Comparison of ENCODE assay signal across 27 mouse cellular contexts in the genomic region with DNA sequence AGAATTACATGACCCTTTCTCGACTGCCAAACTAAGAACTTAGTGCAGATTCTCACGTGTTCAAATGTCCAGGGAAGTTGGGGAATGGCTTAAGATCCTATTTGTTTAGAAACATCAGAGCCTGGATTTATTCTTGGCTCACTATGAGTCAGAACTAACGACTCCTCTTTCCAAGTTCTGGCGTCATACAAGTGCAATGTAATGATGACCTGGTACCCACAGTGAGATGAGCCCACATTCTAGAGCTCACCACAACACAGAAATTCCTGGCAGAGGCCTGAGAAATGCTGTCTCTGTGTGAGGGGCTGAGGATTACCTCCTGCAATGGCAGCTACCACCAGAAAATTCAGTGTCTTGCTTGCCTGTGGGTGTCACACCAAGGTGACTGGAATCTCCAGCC.
"Had no signal": no experiment of that assay in that cellular context is flagged by ENCODE, and none has a peak within 500 bp of the region (broad histone marks: within the 10 kb centered on the region; RNA-seq: fewer than 3 reads in every experiment).

No protein-coding gene starts in this region.

- H3K27ac ChIP-seq: gastrocnemius, adult 2 months; heart, embryonic 10.5 days; hindbrain, embryonic 10.5 days; hindbrain, embryonic 12.5 days; hindbrain, embryonic 14.5 days; intestine, embryonic 15.5 days; kidney, postnatal 0 days; limb, embryonic 10.5 days; limb, embryonic 12.5 days; liver, embryonic 13.5 days; liver, embryonic 15.5 days had no signal

- H3K9ac ChIP-seq: heart, embryonic 12.5 days; hindbrain, embryonic 12.5 days; hindbrain, embryonic 14.5 days; intestine, embryonic 15.5 days; limb, embryonic 12.5 days; liver, embryonic 13.5 days; liver, embryonic 15.5 days had no signal

- ATAC-seq: hindbrain, embryonic 16.5 days; inflammation-experienced regulatory T-cells, adult 6 months; intestine, embryonic 15.5 days had no signal

- H3K4me3 ChIP-seq: gastrocnemius, adult 2 months; heart, embryonic 10.5 days; heart, embryonic 12.5 days; hindbrain, embryonic 10.5 days; hindbrain, embryonic 12.5 days; intestine, embryonic 15.5 days; limb, embryonic 10.5 days; limb, embryonic 12.5 days; liver, embryonic 13.5 days; liver, embryonic 15.5 days had no signal

- H3K4me1 ChIP-seq: heart, embryonic 10.5 days; heart, embryonic 12.5 days; hindbrain, embryonic 10.5 days; hindbrain, embryonic 12.5 days; intestine, embryonic 15.5 days; limb, embryonic 12.5 days had no signal

- H3K27me3 ChIP-seq: heart, embryonic 12.5 days; hindbrain, embryonic 12.5 days; intestine, embryonic 15.5 days; limb, embryonic 12.5 days had no signal

- DNase-seq: gastrocnemius, adult 2 months; gastrocnemius, postnatal 10 days; gastrocnemius, postnatal 25 days; heart, adult 18-20 months; heart, postnatal 10 days; heart, postnatal 4 days; kidney, adult 11 months; kidney, adult 8-10 months; kidney, postnatal 14 days; kidney, postnatal 36 days; layer of hippocampus, adult 9-11 months; layer of hippocampus, postnatal 36 days; liver; liver, embryonic 13.5 days had no signal

- H3K9me3 ChIP-seq: heart, embryonic 10.5 days; heart, embryonic 12.5 days; hindbrain, embryonic 10.5 days; hindbrain, embryonic 12.5 days; intestine, embryonic 15.5 days; limb, embryonic 10.5 days; limb, embryonic 12.5 days; liver, embryonic 13.5 days; liver, embryonic 15.5 days had no signal

- H3K4me2 ChIP-seq: heart, embryonic 12.5 days; hindbrain, embryonic 12.5 days; hindbrain, embryonic 14.5 days; intestine, embryonic 15.5 days; limb, embryonic 12.5 days; liver, embryonic 11.5 days; liver, embryonic 13.5 days; liver, embryonic 15.5 days had no signal

- H3K36me3 ChIP-seq: heart, embryonic 10.5 days; heart, embryonic 12.5 days; hindbrain, embryonic 10.5 days; hindbrain, embryonic 12.5 days; intestine, embryonic 15.5 days; limb, embryonic 10.5 days; limb, embryonic 12.5 days; liver, embryonic 13.5 days; liver, embryonic 15.5 days had no signal
